Mouse (Mus musculus) lung, embryonic 16.5 days (tissue): Measurements from ENCODE around the gene Hlx. TPM values are rescaled to one million over a fixed set of nuclear protein-coding genes. Genes with fewer than 3 reads are reported as not detected.

Experiments used
- ATAC-seq: fragments of 200-750 bp; cut with Nextera tagmentation; 2 replicates; pipeline ENCODE4 v1.8.0; 2017; ENCODE audit warnings: low read depth, mild to moderate bottlenecking, moderate library complexity
- H3K27ac ChIP-seq: fragments of 300-500 bp; sonication (generic); 2 replicates; pipeline ENCODE4 v1.5.1; 2014; ENCODE audit warnings: mild to moderate bottlenecking, control low read depth, low read length
- H3K27me3 ChIP-seq: fragments of 300-500 bp; sonication (generic); 2 replicates; pipeline ENCODE4 v1.6.1; 2014; ENCODE audit warnings: low read depth, low read length, mixed read lengths; ENCODE audit not compliant: control insufficient read depth, insufficient read depth
- H3K36me3 ChIP-seq: fragments of 300-500 bp; sonication (generic); 2 replicates; pipeline ENCODE4 v1.6.1; 2014; ENCODE audit warnings: low read length; ENCODE audit not compliant: control insufficient read depth, insufficient read depth
- H3K4me1 ChIP-seq: fragments of 300-500 bp; sonication (generic); replicated peaks from 2 replicates; pipeline ENCODE4 v1.6.1; 2014; ENCODE audit warnings: low read length, mixed read lengths; ENCODE audit not compliant: control insufficient read depth, insufficient read depth
- H3K4me2 ChIP-seq: fragments of 300-500 bp; sonication (generic); 2 replicates; pipeline ENCODE4 v1.6.1; 2014; ENCODE audit warnings: low read depth, low read length, control low read depth
- H3K4me3 ChIP-seq: fragments of 300-500 bp; sonication (generic); 2 replicates; pipeline ENCODE4 v1.5.1; 2014; ENCODE audit warnings: mild to moderate bottlenecking, low read length, control low read depth
- H3K9ac ChIP-seq: fragments of 300-500 bp; sonication (generic); 2 replicates; pipeline ENCODE4 v1.6.1; 2014; ENCODE audit warnings: low read length, control low read depth
- H3K9me3 ChIP-seq: fragments of 300-500 bp; sonication (generic); 2 replicates; pipeline ENCODE4 v1.6.1; 2016; ENCODE audit warnings: low read length; ENCODE audit not compliant: control insufficient read depth
- WGBS: fragments of 180-500 bp; shearing (Covaris S2); extraction: QIAGEN DNeasy Blood & Tissue Kit; methylation state at CpG from one replicate; pipeline ENCODE4 v1.1.7; 2014; 5-methylcytosine and 5-hydroxymethylcytosine counted together
- polyA plus RNA-seq: library from polyadenylated mRNA; unstranded; fragments of >200 nt; fragmentation: Nextera tagmentation; extraction: Ambion mirVana; gene quantifications from 2 replicates; pipeline ENCODE4 v1.2.1, GENCODE M21; 2015

The Hlx gene
- polyA plus RNA-seq, 1 experiment from 2014 or later: 28.8 TPM

DNA sequence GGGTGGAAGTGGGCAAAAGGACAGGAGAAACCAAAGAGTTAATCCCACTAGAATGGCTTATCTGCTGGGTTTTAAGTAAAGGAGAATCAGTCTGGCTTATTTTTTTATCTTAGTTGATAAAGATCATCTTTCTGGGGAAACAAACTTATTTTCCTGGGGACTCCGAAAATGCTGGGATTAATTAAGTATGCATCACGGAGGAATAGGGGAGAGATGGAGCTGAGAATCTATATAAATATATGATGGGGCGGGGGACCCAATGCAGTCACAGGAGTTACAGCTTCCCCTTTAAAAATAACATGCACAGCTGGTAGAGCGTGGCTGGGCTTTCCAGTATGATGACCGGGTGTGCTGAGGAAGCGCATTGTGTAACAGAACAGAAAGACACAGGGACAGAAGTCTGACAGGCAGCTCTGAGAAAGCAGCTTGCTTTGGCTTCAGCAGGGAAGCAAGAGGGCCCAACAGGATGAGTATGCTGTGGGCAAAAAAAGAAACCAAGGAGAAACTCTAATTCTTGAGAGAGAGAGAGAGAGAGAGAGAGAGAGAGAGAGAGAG lies 3.8 kb downstream of the Hlx start:
- Histone ChIP-seq H3K9me3 (no peaks in the 10 kb centered on the region), H3K4me3 (peak overlapping the region; percentile 76), H3K4me1 (peaks cover 18% of the 10 kb centered on the region), H3K36me3 (peaks cover 4% of the 10 kb centered on the region; the same call in 1 of the 2 replicates), H3K27me3 (peaks cover 45% of the 10 kb centered on the region), H3K27ac (no peak overlapping the region), H3K4me2 (peak overlapping the region; percentile 89), H3K9ac (no peak overlapping the region)
- WGBS: 22% methylated on average over 6 of the region's 6 CpGs
- no peak for ATAC-seq

DNA sequence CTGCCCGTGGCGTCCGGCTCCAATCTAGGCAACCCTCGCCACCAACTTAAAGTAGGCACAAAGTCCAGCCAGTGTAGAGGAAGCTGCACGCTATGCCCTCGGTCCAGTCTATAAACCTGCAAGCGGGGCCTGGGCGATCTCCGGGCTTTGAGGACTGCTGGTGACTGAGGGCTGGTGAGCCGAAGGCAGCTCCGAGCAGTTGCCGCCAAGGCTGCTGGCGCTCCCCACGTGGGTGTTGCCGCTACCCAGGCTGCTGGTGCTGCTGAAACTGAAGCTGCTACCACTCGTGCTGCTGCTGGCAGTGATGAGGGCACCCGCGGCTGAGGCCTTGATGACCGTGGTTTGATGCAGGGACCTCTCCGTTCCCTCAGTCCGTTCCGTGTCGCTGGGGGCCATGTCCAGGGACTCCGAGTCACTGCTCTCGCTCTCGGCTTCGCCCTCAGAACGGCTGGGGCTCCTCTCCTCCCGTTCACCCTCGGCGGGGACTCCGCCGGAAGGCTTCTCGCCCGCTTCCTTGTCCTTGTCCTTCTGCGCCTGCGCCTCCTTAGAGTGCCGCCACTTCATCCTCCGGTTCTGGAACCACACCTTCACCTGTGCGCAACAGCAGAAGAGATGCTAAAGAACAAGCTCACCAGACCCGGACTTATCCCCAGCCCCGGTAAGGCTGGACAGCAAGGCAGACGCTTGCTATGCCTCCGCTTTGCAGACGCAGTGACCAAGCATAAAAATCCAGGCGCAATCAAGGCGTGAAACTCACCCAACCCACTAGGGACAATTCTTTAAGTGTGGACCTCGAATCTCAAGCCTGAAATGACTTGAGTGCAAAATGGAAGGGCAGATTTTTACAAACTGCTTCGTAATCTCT lies 4.8 kb downstream of the Hlx start:
- Histone ChIP-seq H3K9me3 (no peaks in the 10 kb centered on the region), H3K27ac (no peak overlapping the region), H3K9ac (peak overlapping the region; percentile 33), H3K4me3 (peak overlapping the region; percentile 34), H3K27me3 (peaks cover 44% of the 10 kb centered on the region), H3K4me1 (peaks cover 8% of the 10 kb centered on the region; the same call in 1 of the 2 replicates), H3K4me2 (peak overlapping the region; percentile 89), H3K36me3 (peaks cover 4% of the 10 kb centered on the region; the same call in 1 of the 2 replicates)
- ATAC-seq: no peak
- WGBS: 34% methylated on average over 49 of the region's 49 CpGs

DNA sequence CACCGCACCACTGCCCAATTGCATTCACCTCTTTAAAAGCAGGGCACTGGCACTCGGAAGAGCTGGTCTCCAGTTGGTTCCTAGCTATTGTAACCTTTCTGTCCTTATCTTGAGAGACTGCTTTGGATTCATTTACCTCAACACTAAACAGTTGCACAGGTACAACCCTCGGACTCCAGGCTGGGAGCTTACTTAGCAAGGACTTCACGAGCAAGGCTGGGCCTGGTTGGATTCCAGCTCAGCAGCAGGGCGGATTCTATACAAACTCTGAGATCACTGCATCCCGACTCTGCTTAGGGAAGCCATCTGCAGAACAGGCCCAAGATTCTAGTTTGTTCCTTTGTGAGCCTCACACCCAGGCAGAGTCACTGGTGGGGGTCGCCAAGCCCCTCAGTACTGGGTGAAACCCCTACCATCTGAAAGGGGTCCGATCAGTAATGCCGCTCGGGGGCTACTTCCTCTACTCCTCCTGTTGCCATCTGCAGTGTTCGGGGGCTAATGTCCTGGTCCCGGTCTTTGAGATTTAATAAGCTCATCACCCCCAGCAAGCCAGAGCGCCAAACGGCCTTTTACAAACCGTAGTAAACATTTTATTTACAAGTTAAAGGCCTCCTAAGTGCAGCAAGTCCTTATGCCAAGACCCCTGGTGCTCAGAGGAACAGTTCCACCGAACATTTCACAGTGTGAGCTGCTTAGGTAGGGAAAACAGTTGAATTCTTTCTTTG lies 5.7 kb downstream of the Hlx start:
- 47% methylated on average over 16 of the region's 16 CpGs for WGBS
- Histone ChIP-seq H3K27ac (no peak overlapping the region), H3K9me3 (no peaks in the 10 kb centered on the region), H3K36me3 (peaks cover 4% of the 10 kb centered on the region; the same call in 1 of the 2 replicates), H3K9ac (no peak overlapping the region), H3K4me1 (peaks cover 8% of the 10 kb centered on the region; the same call in 1 of the 2 replicates), H3K27me3 (peaks cover 52% of the 10 kb centered on the region), H3K4me3 (no peak overlapping the region), H3K4me2 (no peak overlapping the region)
- ATAC-seq: no peak

DNA sequence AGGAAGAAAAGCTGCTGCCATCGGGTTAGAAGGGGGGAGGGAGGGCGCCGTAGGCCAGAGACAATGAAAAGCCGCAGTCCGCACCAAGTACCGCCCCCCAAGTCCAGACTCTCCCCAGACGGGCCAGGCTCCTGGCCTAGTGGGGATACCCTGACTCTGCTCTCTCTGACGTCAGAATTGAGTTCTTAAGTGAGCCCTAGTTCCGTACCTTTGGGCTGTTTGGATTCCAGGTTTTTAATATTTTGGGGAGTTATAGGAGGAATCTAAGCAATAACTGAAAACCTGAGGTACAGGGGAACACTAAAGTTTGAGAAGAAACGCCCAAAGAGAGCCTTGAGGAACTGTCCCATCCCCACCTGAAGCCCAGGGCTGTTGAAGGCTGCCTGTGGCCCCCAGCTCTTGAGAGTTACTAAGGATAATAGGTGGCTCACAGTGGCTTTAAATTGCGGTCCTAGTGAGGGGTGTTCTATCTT lies 7.1 kb downstream of the Hlx start:
- WGBS: 44% methylated on average over 11 of the region's 11 CpGs
- Histone ChIP-seq H3K4me2 (no peak overlapping the region), H3K36me3 (peaks cover 4% of the 10 kb centered on the region; the same call in 1 of the 2 replicates), H3K9ac (no peak overlapping the region), H3K9me3 (no peaks in the 10 kb centered on the region), H3K4me1 (peaks cover 12% of the 10 kb centered on the region; the same call in 1 of the 2 replicates), H3K27ac (no peak overlapping the region), H3K4me3 (no peak overlapping the region), H3K27me3 (peaks cover 64% of the 10 kb centered on the region)
- ATAC-seq: no peak

DNA sequence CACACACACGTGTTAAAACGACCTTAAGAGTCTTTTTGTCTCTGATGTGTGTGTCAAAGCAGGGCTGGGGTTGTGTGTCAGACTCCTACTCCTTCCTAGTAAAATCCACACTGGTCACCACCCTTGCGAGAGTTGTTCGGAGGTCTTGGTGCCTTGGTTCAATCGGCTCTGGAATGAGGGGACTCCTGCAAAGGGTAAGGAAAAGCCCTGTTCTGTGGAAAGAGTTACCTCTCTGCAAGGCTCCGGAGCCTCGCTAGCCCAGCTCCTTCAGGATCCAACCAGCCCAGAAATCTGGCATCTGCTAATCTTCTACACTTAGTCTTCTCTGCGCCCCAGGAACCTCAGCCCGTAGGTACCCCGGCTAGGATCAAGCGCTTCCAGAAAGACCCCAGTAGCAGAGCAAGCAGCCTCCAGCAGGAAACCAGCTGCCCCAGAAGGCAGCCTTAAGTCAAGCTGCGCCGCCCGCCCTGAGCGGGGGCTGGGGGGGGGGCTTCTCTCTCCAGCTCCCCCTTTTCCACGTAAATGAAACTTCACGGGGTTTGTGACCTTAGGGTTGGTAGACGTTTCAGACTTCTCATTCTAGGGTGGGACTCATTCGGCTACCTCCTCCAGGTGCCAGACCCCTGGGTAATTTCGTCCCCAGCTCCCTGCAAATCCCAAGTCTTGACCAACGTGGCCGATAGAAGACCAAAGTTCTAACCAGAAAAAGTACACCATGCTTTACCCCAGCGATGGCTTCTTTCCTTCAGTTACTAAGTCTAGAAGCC lies 7.7 kb downstream of the Hlx start:
- Histone ChIP-seq H3K9me3 (no peaks in the 10 kb centered on the region), H3K27ac (no peak overlapping the region), H3K4me2 (no peak overlapping the region), H3K9ac (no peak overlapping the region), H3K4me3 (no peak overlapping the region), H3K27me3 (peaks cover 68% of the 10 kb centered on the region), H3K36me3 (peaks cover 4% of the 10 kb centered on the region; the same call in 1 of the 2 replicates), H3K4me1 (peaks cover 9% of the 10 kb centered on the region; the same call in 1 of the 2 replicates)
- 37% methylated on average over 23 of the region's 23 CpGs for WGBS
- no peak for ATAC-seq

DNA sequence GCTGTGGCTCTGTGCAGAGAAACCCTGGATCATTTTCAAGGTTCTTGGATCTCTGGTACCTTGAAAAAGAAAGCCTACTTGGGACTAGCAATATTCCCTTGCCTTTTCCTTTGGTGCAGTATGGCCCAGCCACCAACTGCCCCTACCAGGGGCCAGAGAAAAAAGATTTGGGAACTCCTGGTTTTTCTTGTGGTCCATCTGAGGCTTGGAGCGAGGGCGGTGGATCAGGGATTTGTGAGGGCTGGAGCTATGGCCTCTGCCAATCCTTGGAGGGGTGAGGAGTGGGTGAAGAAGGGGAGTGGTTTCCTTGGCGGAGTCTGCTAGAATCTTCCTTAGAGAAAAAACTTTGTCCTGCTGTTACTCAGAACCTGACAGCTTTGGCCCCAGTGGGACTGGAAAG lies 8.5 kb downstream of the Hlx start:
- Histone ChIP-seq H3K27ac (no peak overlapping the region), H3K36me3 (peaks cover 4% of the 10 kb centered on the region; the same call in 1 of the 2 replicates), H3K27me3 (peaks cover 72% of the 10 kb centered on the region), H3K9me3 (no peaks in the 10 kb centered on the region), H3K4me1 (peaks cover 4% of the 10 kb centered on the region; the same call in 1 of the 2 replicates), H3K9ac (no peak overlapping the region), H3K4me2 (no peak overlapping the region), H3K4me3 (no peak overlapping the region)
- WGBS: 42% methylated on average over 3 of the region's 3 CpGs
- no peak for ATAC-seq

DNA sequence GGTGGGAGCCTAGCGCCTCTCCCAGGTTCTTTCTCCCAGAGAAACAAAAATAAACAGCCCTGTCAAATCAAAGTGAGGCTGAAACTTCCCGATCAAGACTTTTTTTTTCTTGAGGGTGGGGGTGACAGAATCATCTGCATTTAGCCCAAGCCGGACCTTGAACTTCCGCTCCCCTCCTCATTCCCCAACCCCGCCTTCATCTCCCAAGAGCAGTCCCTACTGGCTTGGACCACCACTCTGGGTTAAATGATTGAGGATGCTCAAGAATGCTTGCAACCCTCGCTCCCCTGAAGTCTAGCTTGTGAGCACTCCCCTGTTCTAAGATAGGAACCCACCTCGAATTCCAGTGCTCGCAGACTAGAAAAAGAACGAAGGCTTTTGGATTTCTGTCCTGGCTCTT lies 11.3 kb downstream of the Hlx start:
- no peak for ATAC-seq
- no peak overlapping the region for H3K9ac ChIP-seq
- H3K9me3 ChIP-seq: no peaks in the 10 kb centered on the region
- no peak overlapping the region for H3K27ac ChIP-seq
- H3K27me3 ChIP-seq: peaks cover 85% of the 10 kb centered on the region
- H3K36me3 ChIP-seq: no peaks in the 10 kb centered on the region; the same call in 1 of the 2 replicates
- H3K4me2 ChIP-seq: 0 out of 2 replicates have a peak overlapping the region, but pooled peaks have one; percentile 26
- WGBS: 7% methylated on average over 9 of the region's 9 CpGs
- H3K4me1 ChIP-seq: 0 out of 2 replicates have a peak, but pooled peaks cover 4% of the 10 kb centered on the region
- no peak overlapping the region; the same call in 1 of the 2 replicates for H3K4me3 ChIP-seq

DNA sequence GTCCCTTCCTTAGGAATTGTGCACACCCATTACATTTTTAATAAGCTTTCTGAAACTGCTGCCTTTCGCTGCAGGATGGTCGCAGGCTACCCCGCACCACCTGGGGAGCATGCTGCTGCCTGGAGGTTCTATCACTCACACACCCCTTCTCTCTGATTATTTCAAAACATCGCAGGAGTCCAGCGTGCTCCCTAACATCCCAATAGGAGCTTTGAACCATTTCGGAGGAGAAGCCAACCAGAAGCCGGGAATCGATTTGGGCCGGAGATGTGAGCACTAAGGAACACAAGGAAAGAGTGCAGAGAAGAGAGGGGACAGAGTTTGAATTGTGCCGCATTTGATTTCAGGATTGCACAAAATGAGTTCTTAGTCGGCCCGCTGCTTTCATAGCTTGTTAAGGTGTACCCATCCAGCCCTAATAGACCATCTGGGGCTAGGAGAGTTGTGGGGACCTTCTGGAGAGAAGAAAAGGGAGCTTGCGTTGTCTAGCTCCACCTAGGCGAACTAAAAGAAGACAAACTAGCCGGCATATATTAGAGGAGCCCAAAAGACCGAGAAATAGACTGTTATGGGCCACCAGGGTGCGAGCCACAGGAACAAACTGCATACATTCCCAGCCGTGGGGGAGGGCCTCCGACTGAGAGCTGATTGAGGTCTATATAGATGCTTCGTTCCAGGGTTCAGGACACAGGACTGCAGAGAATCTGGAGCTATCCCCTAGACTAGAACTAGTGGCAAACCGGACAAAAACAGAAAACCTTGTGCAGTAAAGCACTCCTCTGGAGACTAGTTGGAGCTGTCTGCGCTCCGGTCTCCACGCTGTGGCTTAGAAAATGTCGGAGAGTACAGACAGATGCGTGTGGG lies 12.0 kb downstream of the Hlx start:
- Histone ChIP-seq H3K27ac (no peak overlapping the region), H3K27me3 (peaks cover 85% of the 10 kb centered on the region), H3K9ac (no peak overlapping the region), H3K4me3 (peak overlapping the region; percentile 11), H3K4me1 (0 out of 2 replicates have a peak, but pooled peaks cover 4% of the 10 kb centered on the region), H3K9me3 (no peaks in the 10 kb centered on the region), H3K36me3 (no peaks in the 10 kb centered on the region), H3K4me2 (0 out of 2 replicates have a peak overlapping the region, but pooled peaks have one; percentile 26)
- no peak for ATAC-seq
- WGBS: 8% methylated on average over 26 of the region's 26 CpGs
